Mouse (Mus musculus) CH12.LX (cell line): Measurements from ENCODE around the gene Dnajc7.
A peak's percentile ranks its signal among the peaks of the same experiment; 100 is the strongest.

Experiments
- CTCF ChIP-seq, 2 experiments: IDR thresholded peaks in 1 of 2; conservative IDR thresholded peaks in 1 of 2; 2 replicates each; pipeline ENCODE4 v1.5.1; 2011 to 2012; ENCODE audit warnings: low read depth in 2 of 2, low read length in 2 of 2, improper control_type of control experiment in 1 of 2, inconsistent platforms in 1 of 2, mild to moderate bottlenecking in 1 of 2, moderate library complexity in 1 of 2
- HCFC1 ChIP-seq: IDR thresholded peaks from 2 replicates; pipeline ENCODE4 v1.6.1; 2012; ENCODE audit warnings: low read depth, mild to moderate bottlenecking, inconsistent platforms, low read length, improper control_type of control experiment
- POLR2A ChIP-seq: IDR thresholded peaks from 2 replicates; pipeline ENCODE4 v1.6.1; 2011; ENCODE audit warnings: low read depth, mild to moderate bottlenecking, improper control_type of control experiment, low read length
- TBP ChIP-seq: conservative IDR thresholded peaks from 2 replicates; pipeline ENCODE4 v1.6.1; 2011; ENCODE audit warnings: low read depth, low read length, improper control_type of control experiment
- USF1 ChIP-seq: IDR thresholded peaks from 2 replicates; pipeline ENCODE4 v1.6.1; 2014; ENCODE audit warnings: low read depth, mild to moderate bottlenecking, inconsistent platforms, low read length, improper control_type of control experiment

DNA sequence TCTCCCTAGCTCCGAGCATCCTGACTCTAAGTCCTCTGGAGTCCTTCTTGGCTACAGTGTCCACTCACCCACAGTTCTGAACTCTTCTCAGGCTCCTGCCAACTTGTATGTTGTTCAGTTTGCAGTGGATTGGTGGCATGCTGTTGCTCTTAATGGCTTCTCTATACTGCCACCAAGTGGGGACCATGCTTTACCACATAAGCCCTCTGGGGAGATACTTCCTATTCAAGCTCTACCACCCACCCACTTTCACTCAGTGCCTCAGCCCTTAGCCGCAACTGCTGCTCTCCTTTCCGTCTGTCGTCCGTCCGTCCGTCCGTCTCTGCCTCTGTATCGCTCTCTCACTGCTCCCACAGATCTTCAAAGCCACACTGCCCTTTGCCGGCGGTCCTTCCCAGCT, 64.4 kb downstream of the Dnajc7 start:
- peak; percentile 44; the same call in 1 of the 2 replicates for TF ChIP-seq HCFC1
- TF ChIP-seq TBP: peak; percentile 71; the same call in 1 of the 2 replicates
- peak; percentile 35; the same call in 1 of the 2 replicates for TF ChIP-seq POLR2A
- TF ChIP-seq CTCF (conservative IDR thresholded peaks at IDR 0.05 in 1 of 2, IDR thresholded peaks at IDR 0.05 in 1 of 2; ENCODE audit: low read depth in 2 of 2, low read length in 2 of 2): peak; percentile 63 to 98
- no peak for TF ChIP-seq USF1
